Mouse (Mus musculus) bone marrow macrophage, adult 2 months (primary cell): ENCODE measurements at regions not wholly inside any gene's neighbourhood (a gene's known extent, or its start where the extent isn't known, plus 50 kb on each side); places are given as distances from the start of the nearest gene placed in this dataset.

Experiments used
- CTCF ChIP-seq: IDR thresholded peaks from 2 replicates; pipeline ENCODE4 v1.5.1; 2012; ENCODE audit warnings: low read depth, mild to moderate bottlenecking, low read length, moderate library complexity
- POLR2A ChIP-seq: IDR thresholded peaks from 2 replicates; pipeline ENCODE4 v1.6.1; 2012; ENCODE audit warnings: mild to moderate bottlenecking, low read depth, low read length, borderline replicate concordance

- TF ChIP-seq CTCF, result no peak
- TF ChIP-seq POLR2A, result no peak
These were observed 51.1 kb upstream of the Nampt start for GRCm38 (mm10) chr12:32768082-32768743.
